Mouse (Mus musculus): Measurements from ENCODE around the gene Wwox. TPM values are rescaled to one million over a fixed set of nuclear protein-coding genes. Genes with fewer than 3 reads are reported as not detected.
A peak's percentile ranks its signal among the peaks of the same experiment; 100 is the strongest.

Gene Wwox
- total and polyA plus RNA-seq, 3 experiments, result 7.8 to 11.5 (median 9.1) TPM

GRCm38 (mm10) chr8:114850014-114850870 lies 410.8 kb downstream of the Wwox start:
- Histone ChIP-seq H3K27ac (ENCODE audit: insufficient read depth, low read depth) (no peak overlapping the region), H3K4me3 (replicated peaks in 1 of 3; ENCODE audit: low read depth in 2 of 3, low read length in 2 of 3, poor library complexity in 1 of 3) (no peak overlapping the region), H3K9ac (ENCODE audit: insufficient read depth, low read depth) (no peak overlapping the region), H3K4me1 (ENCODE audit: control insufficient read depth in 1 of 2, insufficient read depth in 2 of 2) (peaks cover 0 to 23% of the 10 kb centered on the region in 2 experiments; a peak in 2 of 4 replicates), H3K79me2 (replicated peaks; ENCODE audit: control insufficient read depth, extremely low read depth, insufficient read depth, poor library complexity, severe bottlenecking) (no peaks in the 10 kb centered on the region), H3K4me2 (ENCODE audit: insufficient read depth, low read depth, poor library complexity, severe bottlenecking) (no peak overlapping the region), H3K36me3 (replicated peaks in 1 of 2; ENCODE audit: control insufficient read depth in 1 of 2, insufficient read depth in 1 of 2, low read length in 1 of 2) (no peaks in the 10 kb centered on the region), H3K27me3 (replicated peaks) (no peaks in the 10 kb centered on the region), H3K9me3 (replicated peaks; ENCODE audit: low read length) (no peaks in the 10 kb centered on the region)
- in situ Hi-C loops (cut with MboI; ENCODE audit: low pct_ligation_motif_present, low pct_unique_long_range_greater_than_20kb, low sequenced_read_pairs) (no loop called here), dilution Hi-C loops (cut with MboI; ENCODE audit: extremely low pct_ligation_motif_present, extremely low pct_unique_long_range_greater_than_20kb, low sequenced_read_pairs) (no loop called here)
- DNase-seq (ENCODE audit: extremely low read depth), result peak; percentile 18
- TF ChIP-seq SIN3A (IDR thresholded peaks at IDR 0.05; ENCODE audit: low read length), result no peak
- no peak for TF ChIP-seq IRF4 (IDR thresholded peaks at IDR 0.05; ENCODE audit: low read depth, low read length)
- TF ChIP-seq ZNF384 (IDR thresholded peaks at IDR 0.05; ENCODE audit: low read depth, low read length), result no peak
- TF ChIP-seq EP300 (IDR thresholded peaks at IDR 0.05; ENCODE audit: low read length), result no peak
- no peak for TF ChIP-seq E2F4 (IDR thresholded peaks at IDR 0.05; ENCODE audit: insufficient replicate concordance, low read depth, low read length)
- TF ChIP-seq UBTF (IDR thresholded peaks at IDR 0.05; ENCODE audit: low read depth, low read length), result no peak
- TF ChIP-seq HCFC1 (IDR thresholded peaks at IDR 0.05; ENCODE audit: low read depth, low read length), result no peak
- no peak for TF ChIP-seq PAX5 (IDR thresholded peaks at IDR 0.05; ENCODE audit: low read length)
- no peak for TF ChIP-seq CHD1 (IDR thresholded peaks at IDR 0.05; ENCODE audit: low read depth, low read length)
- TF ChIP-seq NRF1 (IDR thresholded peaks at IDR 0.05; ENCODE audit: low read depth, low read length), result no peak
- TF ChIP-seq POLR2AphosphoS2 (IDR thresholded peaks at IDR 0.05; ENCODE audit: low read depth, low read length), result no peak
- no peak for TF ChIP-seq ETS1 (conservative IDR thresholded peaks at IDR 0.05; ENCODE audit: low read depth, low read length)
- TF ChIP-seq NELFE (IDR thresholded peaks at IDR 0.05; ENCODE audit: low read depth, low read length), result no peak
- TF ChIP-seq ZC3H11A (IDR thresholded peaks at IDR 0.05; ENCODE audit: low read depth, low read length), result no peak
- no peak for TF ChIP-seq MXI1 (IDR thresholded peaks at IDR 0.05; ENCODE audit: low read depth, low read length)

GRCm38 (mm10) chr8:114853765-114854164 lies 414.3 kb downstream of the Wwox start:
- Histone ChIP-seq H3K36me3 (replicated peaks in 1 of 2; ENCODE audit: control insufficient read depth in 1 of 2, insufficient read depth in 1 of 2, low read length in 1 of 2) (no peaks in the 10 kb centered on the region), H3K9ac (ENCODE audit: insufficient read depth, low read depth) (no peak overlapping the region), H3K27ac (ENCODE audit: insufficient read depth, low read depth) (no peak overlapping the region), H3K4me1 (ENCODE audit: control insufficient read depth in 1 of 2, insufficient read depth in 2 of 2) (peaks cover 0 to 19% of the 10 kb centered on the region in 2 experiments; a peak in 2 of 4 replicates), H3K4me2 (ENCODE audit: insufficient read depth, low read depth, poor library complexity, severe bottlenecking) (no peak overlapping the region), H3K79me2 (replicated peaks; ENCODE audit: control insufficient read depth, extremely low read depth, insufficient read depth, poor library complexity, severe bottlenecking) (no peaks in the 10 kb centered on the region), H3K27me3 (replicated peaks) (no peaks in the 10 kb centered on the region), H3K4me3 (replicated peaks in 1 of 3; ENCODE audit: low read depth in 2 of 3, low read length in 2 of 3, poor library complexity in 1 of 3) (no peak overlapping the region), H3K9me3 (replicated peaks; ENCODE audit: low read length) (no peaks in the 10 kb centered on the region)
- in situ Hi-C loops (cut with MboI; ENCODE audit: low pct_ligation_motif_present, low pct_unique_long_range_greater_than_20kb, low sequenced_read_pairs) (no loop called here), dilution Hi-C loops (cut with MboI; ENCODE audit: extremely low pct_ligation_motif_present, extremely low pct_unique_long_range_greater_than_20kb, low sequenced_read_pairs) (no loop called here)
- DNase-seq (ENCODE audit: extremely low read depth), result no peak
- TF ChIP-seq MXI1 (IDR thresholded peaks at IDR 0.05; ENCODE audit: low read depth, low read length) (no peak), NELFE (IDR thresholded peaks at IDR 0.05; ENCODE audit: low read depth, low read length) (no peak), ELF1 (IDR thresholded peaks at IDR 0.05; ENCODE audit: low read depth, low read length) (no peak), BHLHE40 (IDR thresholded peaks at IDR 0.05; ENCODE audit: low read depth, low read length) (no peak), MAZ (IDR thresholded peaks at IDR 0.05; ENCODE audit: low read depth, low read length) (no peak), GABPA (IDR thresholded peaks at IDR 0.05; ENCODE audit: insufficient replicate concordance, low read depth, low read length) (no peak), PAX5 (IDR thresholded peaks at IDR 0.05; ENCODE audit: low read length) (no peak), HCFC1 (IDR thresholded peaks at IDR 0.05; ENCODE audit: low read depth, low read length) (no peak), CHD2 (IDR thresholded peaks at IDR 0.05; ENCODE audit: low read length) (no peak), TBP (conservative IDR thresholded peaks at IDR 0.05; ENCODE audit: low read depth, low read length) (no peak), POLR2AphosphoS2 (IDR thresholded peaks at IDR 0.05; ENCODE audit: low read depth, low read length) (no peak)
